Mouse (Mus musculus) hindbrain, embryonic 11.5 days (tissue): ENCODE measurements at regions not wholly inside any gene's neighbourhood (a gene's known extent, or its start where the extent isn't known, plus 50 kb on each side); places are given as distances from the start of the nearest gene placed in this dataset.

Source experiments
- ATAC-seq: fragments of 200-750 bp; cut with Nextera tagmentation; 2 replicates; pipeline ENCODE4 v1.8.0; 2017; ENCODE audit warnings: mild to moderate bottlenecking, moderate TSS enrichment, moderate library complexity; ENCODE audit not compliant: low FRiP score
- DNase-seq: peaks from one replicate; pipeline ENCODE4 v3.0.0-alpha.2; 2015; ENCODE audit warnings: low spot score
- H3K27ac ChIP-seq: fragments of 300-500 bp; sonication (generic); 2 replicates; pipeline ENCODE4 v1.5.1; 2014; ENCODE audit warnings: mild to moderate bottlenecking, low read depth, low read length
- H3K27me3 ChIP-seq: fragments of 300-500 bp; sonication (generic); 2 replicates; pipeline ENCODE4 v1.6.1; 2014; ENCODE audit warnings: mild to moderate bottlenecking, low read length, moderate library complexity, mixed read lengths; ENCODE audit not compliant: control insufficient read depth, insufficient read depth
- H3K36me3 ChIP-seq: fragments of 300-500 bp; sonication (generic); 2 replicates; pipeline ENCODE4 v1.6.1; 2014; ENCODE audit warnings: mild to moderate bottlenecking, low read length, moderate library complexity, mixed read lengths; ENCODE audit not compliant: control insufficient read depth, insufficient read depth
- H3K4me1 ChIP-seq: fragments of 300-500 bp; sonication (generic); replicated peaks from 2 replicates; pipeline ENCODE4 v1.6.1; 2014; ENCODE audit warnings: low read length, mixed read lengths; ENCODE audit not compliant: control insufficient read depth, insufficient read depth
- H3K4me2 ChIP-seq: fragments of 300-500 bp; sonication (generic); replicated peaks from 2 replicates; pipeline ENCODE4 v1.6.1; 2014; ENCODE audit warnings: mild to moderate bottlenecking, low read depth, low read length
- H3K4me3 ChIP-seq: fragments of 300-500 bp; sonication (generic); 2 replicates; pipeline ENCODE4 v1.5.1; 2014; ENCODE audit warnings: low read depth, low read length
- H3K9ac ChIP-seq: fragments of 300-500 bp; sonication (generic); 2 replicates; pipeline ENCODE4 v1.6.1; 2014; ENCODE audit warnings: low read depth, low read length
- H3K9me3 ChIP-seq: fragments of 300-500 bp; sonication (generic); 2 replicates; pipeline ENCODE4 v1.6.1; 2016; ENCODE audit warnings: low read length; ENCODE audit not compliant: control insufficient read depth
- WGBS: fragments of 180-500 bp; shearing (Covaris S2); extraction: QIAGEN DNeasy Blood & Tissue Kit; methylation state at CpG from one replicate; pipeline ENCODE4 v1.1.7; 2014; 5-methylcytosine and 5-hydroxymethylcytosine counted together

DNA sequence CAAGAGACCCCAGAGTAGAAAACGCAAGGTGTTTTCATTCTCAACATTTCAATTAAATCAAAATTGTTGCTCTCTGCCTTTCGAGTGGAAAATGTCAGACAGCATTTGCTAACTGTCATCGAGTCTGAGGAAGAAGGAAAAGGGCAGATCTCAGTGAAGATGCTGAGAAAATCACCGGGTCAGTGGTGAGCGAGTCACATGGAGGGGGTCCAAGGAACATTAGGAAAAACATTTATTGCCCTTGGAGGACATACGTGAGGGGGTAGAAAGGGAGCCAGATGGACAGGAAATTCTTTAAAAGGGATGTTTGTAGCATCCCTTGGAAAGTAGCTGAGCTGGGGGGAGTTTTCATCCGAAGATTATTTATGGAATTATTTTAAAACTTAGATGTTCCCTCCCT lies 425.4 kb upstream of the Rgma start:
- WGBS: 69% methylated on average over 7 of the region's 7 CpGs
- Histone ChIP-seq H3K9me3 (no peaks in the 10 kb centered on the region), H3K4me3 (no peak overlapping the region), H3K36me3 (no peaks in the 10 kb centered on the region), H3K9ac (no peak overlapping the region), H3K27me3 (no peaks in the 10 kb centered on the region), H3K4me2 (no peak overlapping the region), H3K27ac (no peak overlapping the region), H3K4me1 (no peaks in the 10 kb centered on the region)
- ATAC-seq (no peak), DNase-seq (no peak)

DNA sequence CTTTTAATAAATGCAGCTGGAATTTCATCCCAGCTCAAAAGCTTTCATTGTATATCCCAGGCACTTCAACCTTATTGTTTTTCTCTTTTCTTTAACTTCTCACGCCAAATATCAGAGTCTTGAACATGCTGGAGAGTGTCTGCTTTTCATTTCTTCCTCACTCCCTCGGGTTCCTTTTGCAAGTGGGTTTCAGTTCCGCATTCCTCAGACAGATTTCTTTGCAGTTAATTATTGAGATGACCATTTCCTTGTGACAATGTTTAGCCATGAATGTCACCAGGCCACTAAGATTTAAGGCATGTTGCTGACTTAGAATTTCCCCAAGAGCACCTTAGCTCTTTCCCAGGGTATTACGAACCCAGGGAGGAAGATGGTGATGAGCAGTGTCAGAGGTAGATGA lies 417.6 kb upstream of the Rgma start:
- no peaks in the 10 kb centered on the region for H3K36me3 ChIP-seq
- H3K4me2 ChIP-seq: no peak overlapping the region
- no peak overlapping the region for H3K27ac ChIP-seq
- 59% methylated on average over 4 of the region's 4 CpGs for WGBS
- H3K9me3 ChIP-seq: no peaks in the 10 kb centered on the region
- H3K27me3 ChIP-seq: no peaks in the 10 kb centered on the region
- no peak for DNase-seq
- H3K4me3 ChIP-seq: no peak overlapping the region
- no peak overlapping the region for H3K9ac ChIP-seq
- no peak for ATAC-seq
- no peaks in the 10 kb centered on the region for H3K4me1 ChIP-seq

DNA sequence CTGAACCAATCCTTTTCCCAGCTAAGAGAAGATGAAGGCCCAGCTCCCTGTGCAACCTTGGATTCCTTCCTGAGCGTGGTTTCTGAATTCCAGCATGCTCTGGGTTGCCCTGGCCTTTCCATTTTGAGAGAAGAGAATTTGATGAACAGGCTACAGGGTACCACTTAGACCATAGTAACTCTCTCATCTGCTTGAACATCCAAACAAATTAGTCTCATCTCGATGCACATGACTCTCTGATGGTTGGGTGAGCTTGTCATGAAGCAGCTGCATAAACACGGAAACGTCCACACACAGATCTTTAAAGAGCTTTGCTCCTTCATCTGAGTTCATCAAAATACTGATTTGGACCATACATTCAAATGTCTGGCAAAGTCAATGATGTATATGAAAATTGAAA lies 414.0 kb upstream of the Rgma start:
- 71% methylated on average over 4 of the region's 4 CpGs for WGBS
- no peak overlapping the region for H3K4me3 ChIP-seq
- no peaks in the 10 kb centered on the region for H3K36me3 ChIP-seq
- no peak overlapping the region for H3K27ac ChIP-seq
- ATAC-seq: no peak
- no peak overlapping the region for H3K9ac ChIP-seq
- H3K27me3 ChIP-seq: no peaks in the 10 kb centered on the region
- no peak for DNase-seq
- 0 out of 2 replicates have a peak, but pooled peaks cover 2% of the 10 kb centered on the region for H3K4me1 ChIP-seq
- no peak overlapping the region for H3K4me2 ChIP-seq
- H3K9me3 ChIP-seq: no peaks in the 10 kb centered on the region

DNA sequence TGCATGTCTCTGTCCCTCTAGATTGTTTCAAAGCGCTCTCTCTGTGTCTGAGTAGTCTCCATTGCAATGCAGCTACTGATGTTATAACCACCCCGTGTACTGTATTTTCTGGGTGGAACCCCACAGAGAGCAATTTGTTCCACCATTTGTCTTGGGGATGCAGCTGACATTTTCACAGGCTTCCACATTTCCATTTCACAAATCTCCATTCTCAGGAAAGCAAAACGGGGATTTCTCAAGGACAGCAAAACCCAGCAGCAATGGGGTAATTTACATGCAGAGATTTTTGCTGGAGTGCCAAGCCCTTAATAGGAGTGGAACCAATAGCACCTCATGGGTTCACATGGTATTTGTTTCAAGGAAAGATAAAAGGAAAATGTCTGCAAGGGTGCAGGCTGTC lies 412.5 kb upstream of the Rgma start:
- H3K27ac ChIP-seq: no peak overlapping the region
- no peak overlapping the region for H3K4me2 ChIP-seq
- H3K9me3 ChIP-seq: no peaks in the 10 kb centered on the region
- no peaks in the 10 kb centered on the region for H3K27me3 ChIP-seq
- peak; percentile 59; the same call in 1 of the 2 replicates for ATAC-seq
- peak; percentile 40 for DNase-seq
- H3K9ac ChIP-seq: no peak overlapping the region
- WGBS: 35% methylated on average over 3 of the region's 3 CpGs
- no peak overlapping the region for H3K4me3 ChIP-seq
- H3K36me3 ChIP-seq: no peaks in the 10 kb centered on the region
- 0 out of 2 replicates have a peak, but pooled peaks cover 2% of the 10 kb centered on the region for H3K4me1 ChIP-seq

DNA sequence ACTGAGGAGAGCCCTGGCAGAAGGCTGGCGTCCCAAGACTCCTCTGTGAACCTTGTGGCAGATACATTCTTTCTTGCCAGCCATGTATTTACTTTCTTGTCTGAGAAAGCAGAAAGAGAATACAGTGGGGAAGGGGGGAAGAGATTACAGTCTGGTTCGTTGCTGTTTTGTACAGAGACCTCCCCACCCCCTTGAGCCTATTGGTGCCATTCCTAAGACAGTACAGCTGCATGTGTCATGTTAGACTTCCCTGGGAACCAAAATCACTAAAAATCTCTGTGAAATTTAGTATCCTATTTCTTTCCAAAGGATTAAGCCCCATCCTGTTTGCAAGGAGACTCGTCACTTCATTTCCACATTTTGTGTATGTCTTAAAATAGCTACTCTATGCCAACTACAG lies 411.4 kb upstream of the Rgma start:
- H3K36me3 ChIP-seq: no peaks in the 10 kb centered on the region
- no peak for DNase-seq
- no peak for ATAC-seq
- H3K9ac ChIP-seq: no peak overlapping the region
- no peaks in the 10 kb centered on the region for H3K9me3 ChIP-seq
- H3K4me2 ChIP-seq: no peak overlapping the region
- WGBS: 80% methylated on average over 3 of the region's 3 CpGs
- H3K27me3 ChIP-seq: no peaks in the 10 kb centered on the region
- 0 out of 2 replicates have a peak, but pooled peaks cover 2% of the 10 kb centered on the region for H3K4me1 ChIP-seq
- no peak overlapping the region for H3K4me3 ChIP-seq
- no peak overlapping the region for H3K27ac ChIP-seq

DNA sequence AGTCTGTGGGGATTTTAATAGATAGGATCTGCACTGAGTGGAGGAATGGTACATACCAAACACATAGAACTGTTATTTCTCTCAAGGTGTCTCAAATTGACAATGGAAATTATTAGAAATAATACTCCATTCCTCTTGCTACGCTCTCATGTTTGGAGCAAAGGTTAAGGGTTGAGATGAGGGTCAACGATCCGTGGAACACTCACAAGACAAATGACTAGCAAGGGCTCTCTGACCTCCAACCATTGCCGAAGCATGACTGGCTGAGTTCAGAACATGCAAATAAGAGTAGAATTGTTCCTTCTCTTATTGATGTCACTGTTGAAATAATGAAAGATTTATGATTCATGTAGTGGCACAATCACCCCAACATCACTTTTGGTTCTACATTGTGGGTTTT lies 407.1 kb upstream of the Rgma start:
- DNase-seq (no peak), ATAC-seq (no peak)
- Histone ChIP-seq H3K27ac (no peak overlapping the region), H3K4me3 (no peak overlapping the region), H3K9ac (no peak overlapping the region), H3K27me3 (no peaks in the 10 kb centered on the region), H3K4me2 (no peak overlapping the region), H3K9me3 (no peaks in the 10 kb centered on the region), H3K4me1 (0 out of 2 replicates have a peak, but pooled peaks cover under 1% of the 10 kb centered on the region), H3K36me3 (no peaks in the 10 kb centered on the region)
- 42% methylated on average over 4 of the region's 4 CpGs for WGBS

DNA sequence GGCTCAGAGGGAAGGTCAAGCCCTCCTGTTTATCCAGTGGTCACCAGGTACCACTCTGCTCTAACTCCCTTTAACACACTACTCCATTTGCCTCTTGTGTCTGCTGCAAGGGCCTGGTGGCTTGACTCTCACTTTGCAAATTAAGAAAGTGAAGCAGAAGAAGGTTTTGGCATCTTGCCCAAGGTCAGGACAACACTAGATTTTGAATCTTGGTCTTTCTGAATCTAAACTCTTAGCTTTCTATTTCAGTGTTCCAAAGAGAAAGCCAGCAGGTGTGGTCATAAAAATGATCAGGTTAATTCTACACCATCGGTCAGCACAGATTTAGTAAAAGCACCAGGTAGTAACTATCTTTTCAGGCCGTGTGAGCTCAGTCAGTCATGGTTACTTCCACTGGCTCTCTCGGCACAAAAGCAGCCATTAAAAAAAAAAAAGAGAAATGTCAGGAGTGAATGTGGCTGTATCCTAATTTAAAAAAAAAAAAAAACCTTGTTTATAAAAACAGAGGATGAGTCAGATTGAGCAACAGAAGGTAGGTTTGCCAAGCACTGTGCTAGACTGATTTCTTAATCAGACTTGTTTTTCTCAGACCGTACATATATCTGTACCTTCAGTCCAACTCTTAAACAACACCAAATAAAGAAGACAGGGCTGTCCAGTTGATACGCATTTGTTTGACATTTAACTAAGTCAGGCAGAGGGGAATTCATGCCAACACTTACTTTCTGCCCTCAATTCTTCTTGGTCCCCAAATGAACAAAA lies 403.6 kb upstream of the Rgma start:
- ATAC-seq (no peak), DNase-seq (no peak)
- Histone ChIP-seq H3K4me2 (no peak overlapping the region), H3K27ac (no peak overlapping the region), H3K9me3 (no peaks in the 10 kb centered on the region), H3K4me3 (no peak overlapping the region), H3K4me1 (no peaks in the 10 kb centered on the region), H3K27me3 (no peaks in the 10 kb centered on the region), H3K36me3 (no peaks in the 10 kb centered on the region), H3K9ac (no peak overlapping the region)
- 90% methylated on average over 5 of the region's 5 CpGs for WGBS

DNA sequence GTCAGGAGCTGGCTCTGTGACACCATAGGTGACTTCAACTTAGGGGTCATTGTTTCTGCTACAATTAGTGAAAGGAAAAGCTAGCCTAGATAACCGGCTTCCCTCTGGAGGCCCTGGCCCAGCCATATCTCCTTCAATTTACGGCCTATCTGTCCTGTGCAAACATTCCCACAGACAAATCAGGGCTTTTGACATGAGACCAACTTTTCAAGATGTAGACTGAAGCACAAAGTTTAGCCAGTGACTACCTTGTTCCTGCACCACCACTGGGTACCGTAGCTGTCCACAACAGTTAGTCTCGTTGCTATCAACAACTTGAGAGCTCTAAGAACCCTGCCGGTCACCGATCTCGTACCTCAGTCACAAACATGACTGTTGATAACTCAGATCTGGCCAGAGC lies 402.9 kb upstream of the Rgma start:
- no peaks in the 10 kb centered on the region for H3K9me3 ChIP-seq
- no peaks in the 10 kb centered on the region for H3K27me3 ChIP-seq
- 86% methylated on average over 7 of the region's 7 CpGs for WGBS
- DNase-seq (no peak), ATAC-seq (no peak)
- H3K4me3 ChIP-seq: no peak overlapping the region
- no peaks in the 10 kb centered on the region for H3K36me3 ChIP-seq
- H3K27ac ChIP-seq: no peak overlapping the region
- no peak overlapping the region for H3K4me2 ChIP-seq
- H3K4me1 ChIP-seq: no peaks in the 10 kb centered on the region
- H3K9ac ChIP-seq: no peak overlapping the region

DNA sequence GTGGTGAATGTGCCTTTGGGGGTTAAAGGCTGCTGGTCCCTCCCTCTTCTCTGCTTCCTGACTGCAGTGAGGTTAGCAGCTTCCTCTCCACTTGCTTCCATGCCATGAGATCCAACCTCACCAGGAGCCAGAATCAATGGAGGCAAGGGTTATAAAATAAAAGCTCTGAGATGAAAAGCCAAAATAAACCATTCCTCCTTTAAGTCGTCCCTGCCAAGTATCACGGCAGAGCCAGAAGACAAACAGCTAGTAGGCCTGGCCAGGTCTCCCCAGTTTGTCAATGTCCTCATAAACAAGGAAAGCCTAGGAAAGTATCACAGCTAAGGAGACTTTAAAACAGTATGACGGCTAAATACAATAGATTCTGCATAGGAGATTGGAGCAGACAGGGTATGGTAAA lies 401.5 kb upstream of the Rgma start:
- Histone ChIP-seq H3K4me1 (no peaks in the 10 kb centered on the region), H3K4me3 (no peak overlapping the region), H3K4me2 (no peak overlapping the region), H3K9me3 (no peaks in the 10 kb centered on the region), H3K27ac (no peak overlapping the region), H3K27me3 (no peaks in the 10 kb centered on the region), H3K36me3 (no peaks in the 10 kb centered on the region), H3K9ac (no peak overlapping the region)
- DNase-seq (no peak), ATAC-seq (no peak)
- WGBS: 88% methylated on average over 3 of the region's 3 CpGs
